Mouse (Mus musculus): ENCODE results near the gene Slc38a9.

The Slc38a9 gene

DNA sequence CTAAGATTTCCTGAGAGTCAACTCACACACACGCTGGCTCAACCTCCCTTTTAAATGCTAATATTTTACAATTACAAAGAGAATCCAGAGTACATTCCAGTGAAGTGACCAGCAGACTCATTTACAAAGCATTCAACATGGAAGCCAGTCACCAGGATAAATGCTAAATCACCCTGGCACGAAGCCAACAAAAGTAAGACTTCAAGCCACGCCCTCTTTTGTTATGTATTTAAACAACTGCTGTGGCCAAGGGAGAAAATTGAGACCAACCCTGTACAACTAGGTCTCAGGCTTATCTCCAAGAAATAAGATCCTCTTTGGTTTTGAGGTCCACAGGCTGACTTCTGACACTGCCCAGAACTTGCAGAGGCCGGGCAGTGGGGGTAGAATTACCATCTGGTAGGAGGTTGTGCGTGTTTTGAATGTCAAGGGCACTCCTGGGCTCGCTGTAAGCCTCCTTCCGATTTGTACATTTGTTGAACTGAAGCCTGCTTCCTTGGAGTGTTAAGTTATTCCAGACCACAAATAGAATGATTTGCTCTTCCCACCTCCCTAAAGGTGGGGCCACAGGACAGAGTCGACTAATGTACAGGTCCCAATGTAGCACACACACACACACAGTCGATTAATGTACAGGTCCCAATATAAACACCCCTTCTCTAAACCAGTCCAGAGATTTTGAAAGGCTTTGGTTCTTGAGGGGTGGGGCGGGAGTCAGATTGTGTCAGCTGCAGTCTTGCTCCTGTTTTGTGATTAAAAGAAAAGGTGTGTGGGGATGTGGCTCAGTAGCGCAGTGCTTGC lies 110.2 kb downstream of the Slc38a9 start:
- DNase-seq (ENCODE audit: low spot score): no peak

GRCm38 (mm10) chr13:112771447-112772208 lies 111.1 kb downstream of the Slc38a9 start:
- no peak for DNase-seq (ENCODE audit: low spot score)

GRCm38 (mm10) chr13:112772252-112772651 lies 111.7 kb downstream of the Slc38a9 start:
- no peak for DNase-seq (ENCODE audit: low spot score)

DNA sequence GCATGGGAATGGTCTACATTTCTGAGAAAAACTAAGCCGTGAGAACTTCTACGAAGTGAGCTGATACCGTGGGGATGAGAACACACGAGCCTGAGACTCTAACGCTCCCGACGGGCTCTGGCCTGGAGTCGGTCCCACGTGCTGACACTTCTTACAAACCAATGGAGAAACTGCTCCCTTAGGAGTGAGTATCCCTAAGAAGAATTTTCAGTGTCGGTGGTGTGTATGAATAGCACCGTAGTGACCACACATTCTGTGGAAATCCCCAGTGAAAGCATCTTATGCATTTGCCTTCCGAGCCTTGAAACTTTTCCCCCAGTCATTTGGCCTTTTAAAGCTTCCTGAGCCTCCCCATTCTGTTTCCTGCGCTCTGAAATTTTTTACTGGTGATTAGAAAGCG lies 112.3 kb downstream of the Slc38a9 start:
- DNase-seq (ENCODE audit: low spot score): no peak

DNA sequence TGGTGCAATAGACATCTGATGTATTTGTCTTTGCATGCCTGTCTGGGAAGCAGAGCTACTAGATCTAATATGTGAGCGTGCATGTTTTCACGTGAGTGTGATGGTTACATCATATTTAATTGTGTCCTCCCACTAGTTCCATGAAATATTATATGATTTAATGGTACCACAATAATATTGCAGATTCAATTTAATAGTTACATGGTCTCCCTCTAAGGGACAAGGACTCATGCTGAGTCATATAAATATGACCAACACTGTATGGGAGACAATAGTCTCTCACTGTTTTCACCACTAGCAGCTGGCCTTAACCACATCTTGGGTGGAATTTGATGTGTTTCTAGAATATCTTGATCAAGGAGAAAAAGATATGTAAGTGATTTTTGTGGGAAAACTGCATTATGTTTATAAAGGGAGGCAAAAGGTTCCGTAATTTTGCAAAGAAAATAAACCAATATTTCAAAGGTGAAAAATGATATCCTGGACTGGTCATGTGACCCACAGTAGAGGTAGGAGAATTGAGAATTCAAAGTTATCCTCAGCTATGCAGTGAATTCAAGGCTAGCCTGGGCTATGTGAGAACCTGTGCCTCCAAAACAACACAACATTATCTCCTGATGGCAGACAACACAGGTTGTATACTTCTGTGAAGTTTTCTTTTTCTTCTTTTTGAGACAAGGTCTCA lies 113.6 kb downstream of the Slc38a9 start:
- DNase-seq (ENCODE audit: low spot score): no peak

DNA sequence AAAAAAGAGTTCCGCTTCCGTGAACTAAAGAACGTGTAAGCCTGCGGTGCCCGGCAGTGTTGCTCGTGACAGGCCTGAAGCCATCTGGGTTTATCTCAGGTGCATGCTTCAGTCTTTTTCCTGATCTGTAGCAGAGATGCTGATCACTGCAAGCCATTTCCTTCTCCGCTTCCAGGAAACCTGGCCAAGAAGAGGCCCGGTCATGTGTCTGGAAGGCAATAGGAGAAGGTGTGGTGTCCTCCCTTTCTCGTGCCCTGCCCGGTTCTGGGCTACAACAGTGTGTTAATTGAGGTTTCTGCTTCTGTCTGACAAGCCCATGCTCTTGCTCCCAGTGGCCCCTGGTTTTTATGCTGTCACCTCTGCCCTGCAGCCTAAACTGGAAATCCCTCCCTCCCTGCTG lies 115.3 kb downstream of the Slc38a9 start:
- DNase-seq (ENCODE audit: low spot score): no peak

GRCm38 (mm10) chr13:112778407-112778806 lies 117.9 kb downstream of the Slc38a9 start:
- DNase-seq (ENCODE audit: low spot score): no peak

- DNase-seq (ENCODE audit: low spot score): no peak
These were observed 124.8 kb downstream of the Slc38a9 start for GRCm38 (mm10) chr13:112785305-112785704.

GRCm38 (mm10) chr13:112786142-112786541 lies 125.6 kb downstream of the Slc38a9 start:
- no peak for DNase-seq (ENCODE audit: low spot score)

- DNase-seq (ENCODE audit: low spot score): no peak
These were observed 126.5 kb downstream of the Slc38a9 start for GRCm38 (mm10) chr13:112786942-112787533.

Measured in urinary bladder, postnatal 25 days (tissue).